Mouse (Mus musculus): ENCODE data around the gene Vrk3. TPM values are rescaled to one million over a fixed set of nuclear protein-coding genes. Genes with fewer than 3 reads are reported as not detected.
"Not testable (repeated sequence)": the region's sequence is repeated elsewhere in the genome, so short reads cannot be mapped to it uniquely, and the experiment has no call there.

Vrk3 gene
- 10 to 100 TPM; 25.5 to 26.5 TPM for total RNA-seq (2021)
- long read RNA-seq, experiment 1, transcript Vrk3-201 (15 exons, 1,969 nt), result major isoform, 39 of 49 reads
- long read RNA-seq, experiment 1, partial matches to known transcripts, result 1 of 49 reads
- long read RNA-seq, experiment 1, other reads (novel, unspliced or antisense), result 9 of 49 reads
- long read RNA-seq, experiment 2, transcript Vrk3-201 (15 exons, 1,969 nt), result major isoform, 35 of 44 reads
- long read RNA-seq, experiment 2, partial matches to known transcripts, result 5 of 44 reads
- long read RNA-seq, experiment 2, other reads (novel, unspliced or antisense), result 4 of 44 reads

DNA sequence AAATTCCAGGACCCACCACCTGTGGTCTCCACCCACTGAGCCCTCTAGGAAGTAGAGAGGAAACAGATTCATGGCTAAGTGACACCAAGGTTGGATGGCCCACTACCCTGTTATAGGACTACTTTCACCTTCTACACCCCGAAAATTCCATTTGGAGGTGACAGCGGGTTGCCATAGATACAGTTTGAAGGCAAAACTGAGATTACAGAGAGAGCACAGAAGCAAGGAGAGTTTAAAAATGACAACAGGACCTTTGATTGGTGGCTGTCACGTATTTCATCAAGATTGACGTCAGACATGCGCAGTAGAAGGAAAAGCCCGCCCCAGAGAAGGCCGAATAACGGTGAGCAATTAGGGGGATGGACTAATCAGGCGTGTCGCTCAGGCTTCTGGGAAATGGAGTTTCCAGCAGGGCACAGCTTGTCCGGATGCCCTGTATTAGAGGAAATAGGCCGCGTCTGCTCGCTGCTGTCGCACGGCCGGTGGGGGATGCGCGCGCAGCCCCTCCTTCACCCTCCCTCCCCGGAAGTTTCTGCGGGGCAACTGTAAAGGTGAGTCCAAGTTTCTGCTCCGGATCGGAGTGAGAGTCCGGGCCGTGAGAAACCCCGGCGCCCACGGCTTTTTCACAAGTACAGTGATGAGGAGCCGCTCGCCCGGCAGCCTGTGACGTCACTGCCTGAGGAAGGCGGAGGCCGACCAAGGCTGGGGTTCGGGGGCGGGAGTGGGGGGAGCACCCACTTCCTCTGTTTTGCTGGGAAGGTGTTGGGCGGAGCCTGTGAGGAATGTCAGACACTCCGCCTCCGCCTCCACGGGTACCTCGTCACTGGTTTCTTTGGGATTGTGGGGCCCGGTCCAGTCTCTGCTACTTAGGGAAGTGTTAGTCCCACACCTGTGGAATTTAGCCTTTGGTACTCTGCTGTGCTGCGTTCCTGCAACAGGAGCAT lies at the start of gene Vrk3:
Vrk3 (plus strand) TSS at position 313 of the 944 bp plus-strand sequence.
- DNase-seq (ENCODE audit: low spot score in 2 of 2), result peak; percentile 85 to 90

DNA sequence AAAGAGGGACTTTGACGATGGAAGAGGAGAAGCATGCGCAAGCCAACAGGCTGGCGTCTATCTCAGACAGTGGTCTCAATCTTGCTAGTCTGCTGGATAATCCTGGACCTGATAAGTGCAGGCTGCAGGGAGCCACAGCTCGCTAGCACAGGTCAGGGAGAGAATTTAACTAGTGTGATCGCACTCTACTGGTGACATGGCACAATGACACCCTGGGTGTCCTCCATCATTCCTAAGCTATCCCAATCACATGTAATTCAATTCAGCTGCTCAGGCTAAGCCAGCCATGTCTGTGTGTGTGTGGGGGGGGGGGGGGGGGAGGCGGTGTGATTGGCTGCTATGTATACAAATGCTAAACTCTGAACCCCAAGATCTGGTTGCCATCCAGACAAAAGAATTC lies 46.3 kb upstream of the Vrk3 start:
- DNase-seq (ENCODE audit: low spot score in 2 of 2), result peak; percentile 25 to 28

DNA sequence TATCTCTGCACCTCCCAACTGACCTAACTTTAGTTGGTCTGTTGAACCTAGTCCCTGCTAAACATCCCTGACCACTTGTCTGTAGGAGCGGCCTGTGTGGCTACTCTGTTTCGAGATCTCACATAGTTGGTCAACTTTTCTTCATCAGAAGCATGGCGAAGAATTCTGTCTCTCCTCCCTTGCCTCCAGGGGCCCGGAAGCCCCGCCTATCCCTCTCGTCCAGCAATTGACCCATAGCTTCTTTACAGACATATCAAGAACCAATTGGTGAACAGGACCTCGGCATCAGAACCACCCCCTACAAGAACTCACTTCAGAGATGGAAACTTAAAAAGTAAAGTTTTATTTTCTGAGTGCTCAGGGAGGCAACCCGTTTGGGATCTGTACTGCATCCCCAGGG lies 45.2 kb upstream of the Vrk3 start:
- DNase-seq (ENCODE audit: low spot score in 2 of 2), result no peak

DNA sequence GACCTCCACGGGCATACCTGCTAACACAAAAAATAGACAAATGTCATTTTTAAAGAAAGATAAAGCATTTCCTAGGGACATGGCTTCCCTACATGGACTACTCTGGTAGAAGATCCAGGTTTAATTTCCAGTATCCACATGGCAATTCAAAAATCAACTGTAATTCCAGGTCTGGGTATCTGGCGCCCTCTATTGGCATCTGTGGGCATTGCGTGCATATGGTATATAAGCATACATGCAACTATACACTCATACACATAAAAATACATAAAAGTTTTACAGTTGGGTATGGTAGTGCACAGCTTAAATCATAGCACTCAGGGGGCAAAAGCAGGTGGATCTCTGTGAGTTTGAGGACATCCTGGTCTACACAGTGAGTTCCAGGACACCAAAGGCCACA lies 43.9 kb upstream of the Vrk3 start:
- DNase-seq (ENCODE audit: low spot score in 2 of 2), result peak in 1 of 2 experiments; percentile 19

DNA sequence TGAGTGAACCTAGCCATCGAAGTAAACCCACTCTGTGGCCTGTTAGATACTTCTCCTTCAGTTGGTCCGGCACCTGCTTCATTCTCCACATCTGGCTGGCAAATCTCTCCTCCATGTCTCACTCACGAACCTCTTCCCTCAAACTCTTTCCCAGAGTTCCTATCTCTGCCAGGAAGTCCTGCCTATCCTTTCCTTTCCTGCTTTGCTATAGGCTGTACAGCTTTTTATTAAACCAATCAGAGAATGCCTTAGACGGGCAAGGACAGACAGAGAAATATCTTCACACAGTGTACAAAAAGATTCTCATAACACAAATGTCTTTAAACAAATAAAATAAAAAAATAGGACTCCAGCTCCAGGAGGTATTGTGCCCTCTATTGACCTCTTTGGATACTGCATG lies 43.1 kb upstream of the Vrk3 start:
- no peak for DNase-seq (ENCODE audit: low spot score in 2 of 2)

DNA sequence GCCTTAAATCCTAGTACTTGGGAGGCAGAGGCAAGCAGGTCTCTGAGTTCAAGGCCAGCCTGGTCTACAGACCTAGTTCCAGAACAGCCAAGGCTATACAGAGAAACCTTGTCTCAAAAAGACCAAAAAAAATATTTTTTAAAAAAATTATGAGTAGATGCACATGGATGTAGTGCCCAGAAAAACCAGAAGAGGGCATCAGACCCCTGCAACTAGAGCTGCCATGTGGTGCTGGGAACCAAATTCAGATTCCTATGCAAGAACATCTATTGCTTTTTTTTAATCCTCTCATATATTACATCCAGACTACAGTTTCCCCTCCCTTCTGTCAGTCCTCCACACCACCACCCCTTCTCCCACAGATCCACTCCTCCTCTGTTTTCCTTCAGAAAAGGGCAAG lies 41.9 kb upstream of the Vrk3 start:
- no peak for DNase-seq (ENCODE audit: low spot score in 2 of 2)

DNA sequence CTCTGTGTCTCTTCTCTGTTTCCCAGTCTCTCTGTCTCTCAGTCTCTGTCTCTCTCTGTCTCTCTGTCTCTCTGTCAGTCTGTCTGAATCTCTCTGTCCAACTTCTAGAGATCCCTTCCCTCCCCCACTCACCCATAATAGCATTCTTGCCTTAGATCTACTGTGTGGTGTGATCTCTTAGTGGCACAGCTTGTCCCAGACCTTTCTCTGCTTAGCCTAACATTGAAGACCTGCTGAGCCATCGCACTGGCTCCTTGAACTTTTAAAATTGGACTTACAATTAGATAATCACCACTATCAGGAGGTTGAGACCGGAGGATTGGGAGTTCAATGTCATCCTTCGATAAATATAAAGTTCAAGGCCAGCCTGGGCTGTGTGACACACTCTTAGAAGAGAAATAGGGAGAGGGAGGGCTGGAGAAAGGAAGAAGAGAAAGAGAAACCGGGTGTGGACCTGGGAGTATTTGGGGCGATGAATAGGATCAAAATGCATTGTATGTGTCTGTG lies 41.0 kb upstream of the Vrk3 start:
- no peak for DNase-seq (ENCODE audit: low spot score in 2 of 2)

DNA sequence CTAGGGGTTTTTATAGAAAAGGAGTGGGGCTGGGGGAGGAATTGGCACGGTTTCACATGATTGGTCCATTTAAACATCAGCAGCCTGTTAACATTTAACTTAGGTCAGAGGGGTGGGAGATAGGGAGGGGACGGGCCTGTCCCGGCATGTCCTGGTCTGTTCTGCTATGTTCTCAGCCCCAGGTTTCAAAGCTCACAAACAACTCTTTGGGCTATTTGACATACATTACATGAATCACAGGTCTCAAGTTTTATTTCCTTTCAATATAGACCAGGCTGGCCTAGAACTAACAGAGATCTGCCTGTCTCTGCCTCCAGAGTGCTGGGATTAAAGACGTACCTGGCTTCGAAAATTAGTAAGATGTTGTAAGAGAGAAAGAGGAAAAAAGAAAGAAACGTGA lies 40.1 kb upstream of the Vrk3 start:
- not testable (repeated sequence) for DNase-seq (ENCODE audit: low spot score in 2 of 2)

DNA sequence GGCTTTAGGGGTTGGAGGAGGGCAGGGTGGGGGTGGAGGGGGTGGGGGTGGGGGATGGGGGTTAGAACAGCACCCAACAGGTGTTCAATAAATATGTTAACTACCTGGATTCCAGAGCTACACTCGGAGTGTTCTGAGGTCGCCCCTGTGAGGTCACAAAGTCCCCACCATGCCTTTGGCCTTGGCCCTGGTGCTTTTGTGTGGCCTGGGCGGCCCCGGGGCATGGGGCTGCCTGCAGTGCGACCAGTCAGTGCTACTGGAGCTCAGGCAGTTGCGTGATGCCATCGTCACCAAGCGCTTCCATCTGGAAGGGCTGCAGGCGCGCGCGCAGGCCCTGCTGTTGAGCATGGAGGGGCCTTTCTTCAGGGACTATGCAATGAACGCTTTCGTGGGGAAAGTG lies 39.6 kb upstream of the Vrk3 start, which contains the start of gene Izumo2:
Izumo2 (plus strand) TSS at position 169 of the 400 bp plus-strand sequence.
- DNase-seq (ENCODE audit: low spot score in 2 of 2), result no peak

DNA sequence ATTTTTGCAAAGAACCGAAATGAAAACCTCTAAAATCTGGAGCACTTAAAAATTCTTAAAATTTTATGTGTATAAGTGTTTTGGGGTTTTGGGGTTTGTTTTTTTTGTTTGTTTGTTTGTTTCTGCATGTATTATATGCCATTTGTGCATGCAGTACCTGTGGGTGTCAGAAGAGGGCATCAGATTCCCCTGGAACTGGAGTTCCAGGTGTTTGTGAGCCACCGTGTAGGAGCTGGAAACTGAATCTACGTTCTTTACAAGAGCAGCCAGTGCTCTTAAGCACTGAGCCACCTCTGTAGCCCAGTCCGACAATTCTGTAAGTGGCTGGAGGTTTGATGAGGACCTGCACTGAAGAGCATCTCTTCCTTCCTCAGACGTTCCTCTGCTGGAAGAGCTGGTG lies 38.3 kb upstream of the Vrk3 start:
- no peak for DNase-seq (ENCODE audit: low spot score in 2 of 2)

DNA sequence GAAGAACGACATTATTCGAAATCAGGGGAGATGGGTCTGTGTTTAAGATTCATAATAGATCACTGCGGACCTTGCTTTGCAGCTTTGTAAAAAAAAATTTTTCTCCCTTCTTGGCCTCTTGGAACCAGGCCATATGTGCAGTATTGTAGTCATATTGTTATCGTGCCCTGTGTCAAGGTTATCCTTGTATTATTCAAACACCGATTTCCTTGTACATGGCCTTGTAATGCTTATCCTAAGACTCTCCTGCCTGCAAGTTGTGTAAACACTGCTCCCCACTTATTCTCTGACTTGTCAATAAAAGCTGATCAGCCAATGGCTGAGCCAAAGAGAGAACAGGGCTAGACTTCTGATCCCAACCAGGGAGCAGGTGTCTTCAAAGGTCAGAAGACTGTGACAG lies 26.2 kb upstream of the Vrk3 start:
- no peak for DNase-seq (ENCODE audit: low spot score in 2 of 2)

DNA sequence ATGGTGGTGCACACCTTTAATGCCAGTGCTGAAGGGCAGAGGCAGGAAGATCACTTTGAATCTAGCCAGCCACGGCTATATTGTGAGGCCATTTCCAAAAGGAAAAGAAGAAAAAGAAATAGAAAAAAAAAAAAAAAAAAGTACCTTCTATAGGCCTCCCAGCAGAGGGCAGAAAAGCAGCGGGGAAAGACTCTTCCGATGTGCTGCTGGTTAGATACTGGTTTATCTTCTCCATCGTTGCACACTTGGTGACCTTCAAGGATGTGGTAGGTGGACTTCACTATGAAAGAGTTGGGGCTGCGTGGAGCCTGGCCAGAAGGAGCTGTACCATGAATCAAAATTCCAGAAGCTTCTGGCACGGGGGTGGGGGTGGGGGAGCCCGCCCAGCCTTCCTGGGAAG lies 23.9 kb upstream of the Vrk3 start:
- no peak for DNase-seq (ENCODE audit: low spot score in 2 of 2)

DNA sequence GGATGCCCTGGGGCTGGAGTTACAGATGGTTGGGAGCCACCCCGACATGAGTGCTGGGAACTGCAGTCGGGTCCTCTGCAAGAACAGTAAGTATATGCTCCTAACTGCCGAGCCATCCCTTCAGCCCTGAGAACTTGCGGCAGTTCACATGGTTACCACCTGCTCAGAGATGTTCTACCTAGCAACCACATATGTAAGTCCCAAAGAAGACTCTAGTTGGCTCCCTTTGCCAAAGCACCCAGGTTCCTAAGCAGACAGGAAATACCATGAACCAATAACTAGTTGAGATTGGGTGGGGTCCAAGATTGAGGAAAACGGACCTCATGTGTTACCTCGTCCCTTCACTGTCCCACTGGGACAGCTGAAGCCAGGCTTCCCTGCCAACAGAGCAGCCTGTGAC lies 21.9 kb upstream of the Vrk3 start:
- DNase-seq (ENCODE audit: low spot score in 2 of 2), result no peak

DNA sequence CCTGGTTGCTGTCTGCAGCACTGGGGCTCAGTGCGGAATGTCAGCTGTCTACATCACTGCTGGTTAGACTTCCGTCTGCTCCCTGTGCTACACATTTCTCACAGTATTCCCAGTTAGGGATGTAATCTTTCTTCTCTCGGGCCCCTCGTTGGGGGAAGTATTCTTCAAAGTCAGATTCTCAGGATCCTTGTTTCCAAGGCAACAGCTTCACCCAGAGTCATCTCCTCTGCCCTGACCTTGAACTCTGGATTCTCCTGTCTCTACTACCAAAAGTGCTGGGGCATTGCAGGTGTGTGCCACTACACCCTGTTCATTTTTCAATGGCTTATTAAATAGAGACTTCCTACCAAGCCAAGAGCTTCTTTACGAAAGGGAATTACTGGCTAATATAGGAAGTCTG lies 21.1 kb upstream of the Vrk3 start:
- no peak for DNase-seq (ENCODE audit: low spot score in 2 of 2)

DNA sequence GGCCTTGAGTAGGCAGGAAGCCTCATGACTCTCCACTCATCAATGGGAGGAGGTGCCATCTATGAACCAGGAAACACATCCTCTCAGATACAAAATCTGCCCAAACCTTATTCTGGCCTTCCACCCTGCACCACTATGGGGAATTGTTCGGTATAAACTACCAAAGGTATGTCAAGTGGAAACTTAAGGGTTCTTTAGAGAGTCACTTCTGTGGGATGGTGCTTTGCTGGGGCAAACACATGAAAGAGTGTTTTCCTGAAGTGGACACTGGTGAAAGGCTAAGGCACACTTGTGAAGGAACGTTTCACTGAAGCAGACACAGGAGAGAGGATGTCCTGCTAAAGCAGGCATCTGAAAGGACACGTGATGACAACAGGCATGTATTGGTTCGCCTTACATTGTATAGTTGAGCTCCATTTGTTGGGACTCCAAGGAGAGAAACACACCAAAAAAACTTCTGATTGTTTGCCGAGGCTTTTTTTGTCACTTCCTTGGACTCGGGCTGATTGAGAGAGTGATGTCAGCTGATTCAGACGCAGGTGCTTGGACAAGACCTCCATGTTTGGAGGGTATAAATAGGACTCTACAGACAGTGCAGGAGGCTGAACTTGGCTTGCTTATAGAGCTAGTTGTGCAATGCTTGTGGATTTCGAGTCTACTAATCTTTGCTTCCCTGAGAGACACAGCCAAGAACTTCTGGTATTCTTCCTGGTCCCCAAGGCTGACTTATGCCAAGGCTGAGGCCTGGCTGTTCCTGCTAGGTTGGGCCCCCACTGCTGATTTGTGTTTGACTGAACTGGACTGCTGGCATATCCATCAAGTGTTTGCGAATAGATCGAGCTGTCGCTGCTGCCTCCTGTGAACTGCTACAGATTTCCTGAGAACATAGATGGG lies 19.9 kb upstream of the Vrk3 start:
- DNase-seq (ENCODE audit: low spot score in 2 of 2), result no peak

DNA sequence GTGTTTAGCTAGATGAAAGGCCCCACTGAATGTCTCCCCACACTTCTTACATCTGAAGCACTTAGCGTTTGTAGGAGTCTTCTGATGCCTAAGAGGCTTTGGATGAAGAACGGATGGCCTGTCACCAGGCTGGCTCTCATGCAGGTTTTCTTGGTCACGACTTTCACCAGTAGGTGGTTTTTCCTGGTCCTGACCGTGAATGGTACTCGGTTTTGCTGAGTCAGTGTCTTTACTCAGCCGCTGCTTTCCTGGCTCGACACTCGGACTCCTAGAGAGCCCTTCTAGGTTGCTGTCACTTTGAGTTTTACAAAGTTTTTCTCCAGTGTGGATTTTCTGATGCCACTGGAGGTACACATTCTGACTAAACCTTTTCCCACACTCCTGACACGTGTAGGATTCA lies 14.5 kb upstream of the Vrk3 start:
- DNase-seq (ENCODE audit: low spot score in 2 of 2), result no peak

DNA sequence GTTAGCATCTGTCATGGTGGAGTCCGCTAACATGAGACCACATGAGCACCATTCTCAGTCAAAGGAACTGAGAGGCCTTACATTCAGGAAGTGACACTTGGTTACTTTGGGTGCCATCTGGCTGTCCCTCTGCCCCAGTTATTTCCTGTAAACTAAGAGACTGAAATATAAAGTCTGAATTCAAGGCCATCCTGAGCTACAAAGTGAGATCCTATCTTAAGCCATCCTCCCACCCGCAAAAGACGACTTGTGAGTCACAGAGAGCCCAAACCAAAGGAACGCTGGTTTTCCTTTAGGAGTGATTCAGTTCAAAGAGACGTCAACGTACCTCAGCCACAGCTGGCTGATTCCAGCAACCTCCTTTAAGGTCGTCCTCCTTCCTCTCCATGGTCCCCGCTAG lies 6.9 kb upstream of the Vrk3 start:
- DNase-seq (ENCODE audit: low spot score in 2 of 2), result no peak

DNA sequence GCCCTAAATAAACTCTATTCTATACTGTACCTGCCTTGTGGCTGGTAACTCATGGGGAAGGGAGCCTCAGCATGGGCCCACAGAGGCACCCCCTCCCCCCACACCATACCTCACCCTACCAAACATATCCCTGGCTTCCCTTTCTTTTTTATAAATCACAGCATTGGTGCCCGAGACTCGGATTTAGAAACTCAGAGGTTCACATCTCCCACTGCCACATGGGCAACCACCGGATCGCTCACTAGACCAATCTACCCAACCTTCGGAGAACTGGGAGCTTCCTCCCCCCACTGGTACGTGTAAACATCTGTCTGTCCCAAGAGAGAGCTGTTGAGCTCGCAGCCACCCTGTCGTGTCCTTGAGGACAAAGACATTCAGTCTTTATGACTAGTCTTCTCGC lies 3.9 kb upstream of the Vrk3 start:
- no peak for DNase-seq (ENCODE audit: low spot score in 2 of 2)

DNA sequence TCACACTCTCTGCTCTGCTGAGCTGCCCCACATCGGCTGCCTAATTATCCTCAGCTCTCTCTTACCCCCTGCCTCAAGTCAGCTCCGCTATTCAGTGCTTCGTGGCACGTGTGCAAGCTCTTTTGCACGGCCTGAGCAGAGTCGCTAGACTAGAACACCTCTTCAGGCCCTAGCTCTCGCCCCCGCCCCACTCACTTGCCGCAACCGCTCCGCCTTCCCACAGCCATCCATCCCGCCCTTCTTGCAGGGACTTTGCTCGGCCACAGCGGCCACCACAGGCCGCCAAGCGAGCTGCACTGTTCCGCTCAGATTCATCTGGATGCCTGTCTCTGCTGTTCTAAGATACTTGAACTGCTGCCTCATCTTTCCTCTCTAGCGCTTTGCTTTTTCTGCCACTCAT lies 3.1 kb upstream of the Vrk3 start:
- DNase-seq (ENCODE audit: low spot score in 2 of 2), result peak; percentile 76 to 82

DNA sequence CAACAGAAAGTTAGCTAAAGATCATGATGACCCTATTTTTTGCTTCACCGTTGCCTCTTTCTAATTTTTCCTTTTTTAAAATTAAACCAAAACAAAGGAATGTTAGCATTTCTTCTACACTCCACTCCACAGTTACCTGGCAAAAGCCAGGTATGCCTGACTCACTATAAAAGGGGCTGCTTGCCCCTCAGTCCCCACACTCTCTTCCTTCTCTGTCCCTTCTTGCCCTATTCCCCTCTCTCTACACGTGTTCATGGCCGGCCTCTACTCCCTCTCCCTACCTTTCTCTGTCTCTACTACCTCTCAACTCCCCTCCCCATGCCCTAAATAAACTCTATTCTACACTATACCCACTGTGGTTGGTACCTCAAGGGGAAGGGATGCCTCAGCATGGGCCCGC lies 1.1 kb upstream of the Vrk3 start:
- no peak for DNase-seq (ENCODE audit: low spot score in 2 of 2)

DNA sequence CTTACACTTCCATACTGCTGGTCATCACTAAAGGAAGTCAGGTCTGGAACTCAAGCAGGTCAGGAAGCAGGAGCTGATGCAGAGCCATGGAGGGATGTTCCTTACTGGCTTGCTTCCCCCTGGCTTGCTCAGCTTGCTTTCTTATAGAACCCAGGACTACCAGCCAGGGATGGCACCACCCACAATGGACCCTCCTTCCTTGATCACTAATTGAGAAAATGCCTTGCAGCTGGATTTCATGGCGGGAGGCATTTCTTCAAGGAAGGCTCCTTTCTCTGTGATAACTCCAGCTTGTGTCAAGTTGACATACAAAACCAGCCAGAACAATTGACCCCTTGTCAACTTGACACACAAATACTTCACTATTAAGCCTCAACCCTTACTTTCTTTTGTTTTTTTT lies 2.7 kb downstream of the Vrk3 start, which contains the start of gene Zfp473:
Zfp473 (minus strand) TSS at position 101 of the 400 bp plus-strand sequence.
- not testable (repeated sequence) for DNase-seq (ENCODE audit: low spot score in 2 of 2)

Measured in left cerebral cortex, adult 18-20 months (tissue).